Mouse (Mus musculus) liver, embryonic 11.5 days (tissue): ENCODE results near the gene Slc7a5. TPM values are rescaled to one million over a fixed set of nuclear protein-coding genes. Genes with fewer than 3 reads are reported as not detected.

Experiments
- ATAC-seq: fragments of 200-750 bp; cut with Nextera tagmentation; replicated peaks from 2 replicates; pipeline ENCODE4 v1.8.0; 2017; ENCODE audit warnings: moderate number of reproducible peaks, mild to moderate bottlenecking, moderate TSS enrichment, moderate library complexity; ENCODE audit not compliant: low FRiP score
- DNase-seq: peaks from one replicate; pipeline ENCODE4 v3.0.0-alpha.2; 2017; ENCODE audit warnings: low spot score
- H3K27ac ChIP-seq: fragments of 300-500 bp; sonication (generic); 2 replicates; pipeline ENCODE4 v1.5.1; 2014; ENCODE audit warnings: mild to moderate bottlenecking, low read depth, low read length, control low read depth
- H3K27me3 ChIP-seq: fragments of 300-500 bp; sonication (generic); replicated peaks from 2 replicates; pipeline ENCODE4 v1.6.1; 2014; ENCODE audit warnings: low read length, mixed read lengths; ENCODE audit not compliant: control insufficient read depth, insufficient read depth
- H3K36me3 ChIP-seq: fragments of 300-500 bp; sonication (generic); 2 replicates; pipeline ENCODE4 v1.6.1; 2014; ENCODE audit warnings: mild to moderate bottlenecking, low read length, moderate library complexity, mixed read lengths; ENCODE audit not compliant: control insufficient read depth, insufficient read depth
- H3K4me1 ChIP-seq: fragments of 300-500 bp; sonication (generic); replicated peaks from 2 replicates; pipeline ENCODE4 v1.6.1; 2014; ENCODE audit warnings: low read length, mixed read lengths; ENCODE audit not compliant: control insufficient read depth, insufficient read depth
- H3K4me2 ChIP-seq: fragments of 300-500 bp; sonication (generic); 2 replicates; pipeline ENCODE4 v1.6.1; 2014; ENCODE audit warnings: mild to moderate bottlenecking, control low read depth, moderate library complexity
- H3K4me3 ChIP-seq: fragments of 300-500 bp; sonication (generic); 2 replicates; pipeline ENCODE4 v1.5.1; 2014; ENCODE audit warnings: low read depth, low read length, control low read depth
- H3K9ac ChIP-seq: fragments of 300-500 bp; sonication (generic); 2 replicates; pipeline ENCODE4 v1.6.1; 2014; ENCODE audit warnings: low read depth, low read length, control low read depth
- H3K9me3 ChIP-seq: fragments of 300-500 bp; sonication (generic); 2 replicates; pipeline ENCODE4 v1.6.1; 2016; ENCODE audit warnings: low read length, inconsistent platforms, mixed read lengths; ENCODE audit not compliant: control insufficient read depth
- WGBS: fragments of 180-500 bp; shearing (Covaris S2); extraction: QIAGEN DNeasy Blood & Tissue Kit; methylation state at CpG from one replicate; pipeline ENCODE4 v1.1.7; 2014; 5-methylcytosine and 5-hydroxymethylcytosine counted together
- polyA plus RNA-seq: library from polyadenylated mRNA; unstranded; fragments of >200 nt; fragmentation: Nextera tagmentation; extraction: Ambion mirVana; gene quantifications from 2 replicates; pipeline ENCODE4 v1.2.1, GENCODE M21; 2014

The Slc7a5 gene
- polyA plus RNA-seq, 1 experiment from 2014 or later = 58.2 TPM

DNA sequence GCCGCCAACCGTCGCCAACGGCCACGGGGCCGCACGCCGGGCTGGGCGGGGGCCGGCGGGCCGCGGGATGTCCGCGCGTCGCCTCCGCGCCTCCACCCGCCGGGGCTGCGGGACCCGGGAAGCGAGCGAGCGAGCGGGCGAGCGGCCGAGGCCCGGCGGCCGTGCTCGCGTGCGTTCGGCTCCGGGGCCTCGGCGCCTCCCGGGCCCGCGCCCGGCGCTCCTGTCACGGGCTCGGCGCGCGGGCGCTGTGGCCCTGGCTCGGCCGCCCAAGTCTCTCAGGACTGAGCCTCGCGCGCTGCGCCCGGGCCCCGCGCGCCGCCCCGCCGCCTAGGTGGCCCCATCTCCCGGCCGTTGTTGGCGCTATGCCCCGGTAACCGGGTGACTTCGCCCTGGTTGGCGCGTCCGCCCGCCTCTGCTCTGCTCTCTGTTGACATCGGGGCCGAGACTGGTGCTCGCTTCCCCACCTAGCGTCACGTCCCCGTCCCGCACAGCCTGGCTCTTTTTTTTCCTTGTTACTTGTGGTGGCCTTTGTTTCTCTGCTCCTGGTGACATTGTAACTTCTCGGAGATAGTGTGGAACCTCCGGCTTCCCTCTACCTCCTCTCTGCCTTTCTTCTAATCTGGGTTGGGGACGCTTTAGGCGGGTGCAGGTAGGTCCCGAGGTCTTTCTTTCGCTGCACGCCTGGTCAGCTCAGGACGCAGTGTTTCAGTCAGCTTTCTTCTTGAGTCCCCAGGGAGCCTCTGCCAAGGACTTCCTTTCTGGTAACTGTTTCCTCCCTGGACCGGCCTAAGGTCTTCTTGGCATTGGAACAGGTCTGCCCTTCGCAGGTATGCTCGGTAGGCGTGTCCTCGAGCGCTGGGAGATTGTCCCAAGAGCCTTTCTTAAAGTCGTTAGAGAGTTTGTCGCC lies 43.5 kb upstream of the Slc7a5 start:
- H3K27me3 ChIP-seq = no peaks in the 10 kb centered on the region
- H3K4me3 ChIP-seq = peak overlapping the region; percentile 95
- peaks cover 3% of the 10 kb centered on the region; the same call in 1 of the 2 replicates for H3K36me3 ChIP-seq
- peak; percentile 49 for DNase-seq
- peak overlapping the region; percentile 98 for H3K27ac ChIP-seq
- no peaks in the 10 kb centered on the region for H3K9me3 ChIP-seq
- H3K4me2 ChIP-seq = peak overlapping the region; percentile 99
- H3K9ac ChIP-seq = peak overlapping the region; percentile 99
- peaks cover 54% of the 10 kb centered on the region for H3K4me1 ChIP-seq
- WGBS = under 1% methylated on average over 91 of the region's 97 CpGs
- peak; percentile 3 for ATAC-seq

- DNase-seq = peak; percentile 99
- peak overlapping the region; percentile 99 for H3K9ac ChIP-seq
- H3K36me3 ChIP-seq = peaks cover 3% of the 10 kb centered on the region; the same call in 1 of the 2 replicates
- H3K27ac ChIP-seq = peak overlapping the region; percentile 98
- ATAC-seq = peak; percentile 91
- H3K4me3 ChIP-seq = peak overlapping the region; percentile 95
- H3K27me3 ChIP-seq = no peaks in the 10 kb centered on the region
- peak overlapping the region; percentile 99 for H3K4me2 ChIP-seq
- H3K9me3 ChIP-seq = no peaks in the 10 kb centered on the region
- WGBS = under 1% methylated on average over 65 of the region's 66 CpGs
- peaks cover 49% of the 10 kb centered on the region for H3K4me1 ChIP-seq
These were observed 42.7 kb upstream of the Slc7a5 start for GRCm38 (mm10) chr8:121949941-121950748.

- peak within 1 kb of the TSS; percentile 99 for H3K9ac ChIP-seq
- peaks cover 3% of the 10 kb centered on the region; the same call in 1 of the 2 replicates for H3K36me3 ChIP-seq
- ATAC-seq (no peak), DNase-seq (no peak)
- H3K4me2 ChIP-seq = peak within 1 kb of the TSS; percentile 99
- H3K4me1 ChIP-seq = peaks cover 41% of the 10 kb centered on the region
- H3K27me3 ChIP-seq = no peaks in the 10 kb centered on the region; the same call in 1 of the 2 replicates
- peak within 1 kb of the TSS; percentile 98 for H3K27ac ChIP-seq
- no peaks in the 10 kb centered on the region for H3K9me3 ChIP-seq
- 62% methylated on average over 6 of the region's 6 CpGs for WGBS
- H3K4me3 ChIP-seq = peak within 1 kb of the TSS; percentile 95
These were observed 41.8 kb upstream of the Slc7a5 start, which contains the start of gene Banp for GRCm38 (mm10) chr8:121949222-121949800. TSS of gene Banp (plus strand) at chr8:121949750.

DNA sequence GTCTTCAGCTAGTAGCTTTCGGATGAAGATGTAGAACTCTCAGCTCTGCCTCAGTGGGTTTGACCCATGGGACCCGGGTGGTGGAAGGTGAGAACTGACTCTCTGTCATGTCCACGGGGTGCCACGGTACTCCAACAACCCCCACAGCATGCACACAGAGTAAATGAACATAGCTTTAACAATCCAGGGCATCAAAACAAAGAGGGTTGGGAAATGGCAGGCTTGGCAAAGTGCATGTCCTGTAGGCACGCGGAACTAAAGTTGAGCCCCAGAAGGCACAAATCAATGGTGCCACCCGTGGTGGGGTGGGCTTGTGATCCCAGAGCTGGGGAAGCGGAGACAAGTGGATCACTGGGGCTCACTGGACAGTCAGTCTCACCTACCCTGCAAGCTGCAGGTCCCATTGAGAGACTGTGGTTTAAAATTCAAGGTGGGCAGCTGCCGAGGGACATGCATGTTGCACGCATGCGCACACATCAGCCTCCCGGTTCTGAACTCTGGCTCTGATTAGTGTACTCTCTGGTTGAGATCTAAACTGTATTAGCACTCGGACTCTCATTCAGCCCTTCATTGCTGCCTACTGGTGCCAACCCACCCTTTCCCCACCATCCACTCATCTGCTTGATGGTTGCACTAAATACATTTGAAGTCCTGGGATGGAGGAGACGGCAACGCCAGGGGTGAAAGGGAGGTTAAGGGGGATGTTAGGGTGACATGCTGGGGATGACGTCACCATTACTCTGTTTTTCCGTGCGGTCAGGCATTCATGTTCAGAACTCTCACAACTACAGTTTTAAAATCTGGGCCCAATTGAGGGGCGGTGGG lies 41.0 kb upstream of the Slc7a5 start:
- peaks cover 34% of the 10 kb centered on the region for H3K4me1 ChIP-seq
- H3K4me2 ChIP-seq = peak overlapping the region; percentile 83
- no peaks in the 10 kb centered on the region; the same call in 1 of the 2 replicates for H3K27me3 ChIP-seq
- peak overlapping the region; percentile 82 for H3K27ac ChIP-seq
- DNase-seq (no peak), ATAC-seq (no peak)
- H3K36me3 ChIP-seq = no peaks in the 10 kb centered on the region
- WGBS = 54% methylated on average over 19 of the region's 19 CpGs
- peak overlapping the region; percentile 53 for H3K4me3 ChIP-seq
- H3K9me3 ChIP-seq = no peaks in the 10 kb centered on the region
- H3K9ac ChIP-seq = peak overlapping the region; percentile 70

GRCm38 (mm10) chr8:121947753-121948141 lies 40.3 kb upstream of the Slc7a5 start:
- ATAC-seq (peak; percentile 55), DNase-seq (peak; percentile 91)
- Histone ChIP-seq H3K9me3 (no peaks in the 10 kb centered on the region), H3K27ac (peak overlapping the region; percentile 82), H3K4me2 (peak overlapping the region; percentile 83), H3K4me1 (peaks cover 31% of the 10 kb centered on the region), H3K4me3 (peak overlapping the region; percentile 53), H3K9ac (peak overlapping the region; percentile 70), H3K36me3 (no peaks in the 10 kb centered on the region), H3K27me3 (no peaks in the 10 kb centered on the region; the same call in 1 of the 2 replicates)
- under 1% methylated on average over 18 of the region's 18 CpGs for WGBS

- ATAC-seq = no peak
- 31% methylated on average over 19 of the region's 19 CpGs for WGBS
- H3K27me3 ChIP-seq = no peaks in the 10 kb centered on the region; the same call in 1 of the 2 replicates
These were observed 39.7 kb upstream of the Slc7a5 start for GRCm38 (mm10) chr8:121947047-121947752.

GRCm38 (mm10) chr8:121946351-121946750 lies 38.9 kb upstream of the Slc7a5 start:
- peaks cover 19% of the 10 kb centered on the region for H3K4me1 ChIP-seq
- ATAC-seq (no peak), DNase-seq (no peak)
- no peak overlapping the region for H3K27ac ChIP-seq
- H3K4me3 ChIP-seq = no peak overlapping the region
- H3K9me3 ChIP-seq = no peaks in the 10 kb centered on the region
- H3K4me2 ChIP-seq = no peak overlapping the region
- no peaks in the 10 kb centered on the region; the same call in 1 of the 2 replicates for H3K27me3 ChIP-seq
- no peaks in the 10 kb centered on the region for H3K36me3 ChIP-seq
- no peak overlapping the region for H3K9ac ChIP-seq
- 86% methylated on average over 7 of the region's 7 CpGs for WGBS

More at GRCm38 (mm10) chr8:121947047-121947752, 39.7 kb upstream of the Slc7a5 start:
- Histone ChIP-seq H3K36me3 (no peaks in the 10 kb centered on the region), H3K4me1 (peaks cover 25% of the 10 kb centered on the region), H3K4me2 (peak overlapping the region; percentile 83), H3K4me3 (peak overlapping the region; percentile 53), H3K9ac (peak overlapping the region; percentile 70), H3K27ac (peak overlapping the region; percentile 82), H3K9me3 (no peaks in the 10 kb centered on the region)
- DNase-seq = no peak
